Mouse (Mus musculus) v-Abl transformed pro-B cells (cell line): ENCODE data around the gene Cidec.

ENCODE experiments used
- in situ Hi-C, 2 experiments: fragments of 400-800 bp; cut with MboI; formaldehyde crosslinking; loops; one replicate each; pipeline ENCODE4 v1.15.1; 2025; ENCODE audit not compliant: unreplicated experiment in 2 of 2

The Cidec gene

GRCm38 (mm10) chr6:113435664-113436205 is at the start of gene Cidec:
Cidec (minus strand) TSS chr6:113435760.
- in situ Hi-C loops = loop anchor here in 1 of 2 experiments (25.0 kb wide), 1 partner anchor 627 kb away; no protein-coding TSS in a partner anchor

DNA sequence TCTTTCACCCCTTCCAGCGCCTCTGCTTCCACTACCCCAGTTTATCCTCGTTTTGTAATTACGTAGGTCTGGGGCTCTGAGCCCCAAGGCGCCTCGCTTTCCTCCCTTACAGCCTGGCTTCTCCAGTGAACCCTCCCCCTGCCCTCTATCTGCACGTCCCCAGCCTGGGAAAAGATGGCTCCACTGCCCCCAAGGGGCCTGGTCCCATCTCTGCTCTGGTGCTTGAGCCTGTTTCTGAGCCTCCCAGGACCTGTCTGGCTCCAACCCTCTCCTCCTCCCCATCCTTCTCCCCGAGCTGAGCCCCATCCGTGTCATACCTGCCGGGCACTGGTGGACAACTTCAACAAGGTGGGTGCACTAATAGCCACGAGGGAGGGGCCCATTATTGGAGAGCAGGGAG is 48.2 kb upstream of the Cidec start:
- in situ Hi-C loops = no loop called here

DNA sequence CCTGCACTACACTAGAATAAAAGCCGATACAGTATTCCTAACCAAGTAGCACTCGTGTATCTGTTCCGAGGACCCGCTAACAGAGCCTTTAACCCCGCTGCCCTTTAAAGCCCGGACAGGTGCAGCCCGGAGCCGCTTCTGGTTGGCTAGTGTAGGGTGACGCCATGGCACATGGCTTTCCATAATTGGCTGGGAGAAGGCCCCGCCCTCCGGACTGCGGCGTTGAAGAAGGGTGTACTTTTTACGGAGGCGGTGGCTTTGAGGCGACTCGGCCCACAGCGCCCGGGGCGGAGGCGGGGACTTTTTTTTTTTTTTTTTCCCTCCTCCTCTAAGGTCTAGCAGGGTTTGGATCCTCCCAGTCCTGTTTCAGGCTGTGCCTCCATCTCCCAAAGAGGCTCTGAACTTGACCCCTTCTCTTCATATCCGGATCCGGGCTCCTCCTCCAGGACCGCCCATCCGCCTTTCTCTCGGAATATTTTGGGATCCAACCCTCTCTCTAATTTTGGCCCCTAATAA is 47.6 kb upstream of the Cidec start, which contains the start of gene Creld1:
Creld1 (plus strand) TSS at position 198 of the 516 bp plus-strand sequence.
- in situ Hi-C loops = no loop called here

- in situ Hi-C loops = no loop called here
Observed at GRCm38 (mm10) chr6:113482477-113483099, 47.0 kb upstream of the Cidec start.

GRCm38 (mm10) chr6:113480555-113481373 is 45.2 kb upstream of the Cidec start:
- in situ Hi-C loops = no loop called here

DNA sequence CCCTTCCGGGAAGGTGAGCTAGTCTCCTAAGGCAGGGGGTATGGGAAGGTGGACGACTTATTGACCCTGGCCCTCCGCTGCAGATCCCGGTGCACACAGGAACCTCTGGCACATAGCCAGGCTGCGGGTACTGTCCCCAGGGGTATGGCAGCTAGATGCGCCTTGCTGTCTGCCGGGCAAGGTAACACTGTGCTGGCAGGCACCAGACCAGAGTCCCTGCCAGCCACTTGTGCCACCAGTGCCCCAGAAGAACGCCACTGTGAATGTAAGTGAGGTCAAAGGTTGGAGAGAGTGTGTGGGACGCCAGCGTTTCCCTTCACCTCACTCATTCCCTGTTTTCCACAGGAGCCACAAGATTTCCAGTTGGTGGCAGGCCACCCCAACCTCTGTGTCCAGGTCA is 43.3 kb upstream of the Cidec start:
- in situ Hi-C loops = no loop called here

GRCm38 (mm10) chr6:113477353-113477752 is 41.8 kb upstream of the Cidec start:
- in situ Hi-C loops = no loop called here

GRCm38 (mm10) chr6:113473715-113474114 is 38.2 kb upstream of the Cidec start:
- in situ Hi-C loops = no loop called here

GRCm38 (mm10) chr6:113473246-113473645 is 37.7 kb upstream of the Cidec start:
- in situ Hi-C loops = no loop called here

- in situ Hi-C loops = no loop called here
Observed at GRCm38 (mm10) chr6:113472061-113472460, 36.5 kb upstream of the Cidec start.

DNA sequence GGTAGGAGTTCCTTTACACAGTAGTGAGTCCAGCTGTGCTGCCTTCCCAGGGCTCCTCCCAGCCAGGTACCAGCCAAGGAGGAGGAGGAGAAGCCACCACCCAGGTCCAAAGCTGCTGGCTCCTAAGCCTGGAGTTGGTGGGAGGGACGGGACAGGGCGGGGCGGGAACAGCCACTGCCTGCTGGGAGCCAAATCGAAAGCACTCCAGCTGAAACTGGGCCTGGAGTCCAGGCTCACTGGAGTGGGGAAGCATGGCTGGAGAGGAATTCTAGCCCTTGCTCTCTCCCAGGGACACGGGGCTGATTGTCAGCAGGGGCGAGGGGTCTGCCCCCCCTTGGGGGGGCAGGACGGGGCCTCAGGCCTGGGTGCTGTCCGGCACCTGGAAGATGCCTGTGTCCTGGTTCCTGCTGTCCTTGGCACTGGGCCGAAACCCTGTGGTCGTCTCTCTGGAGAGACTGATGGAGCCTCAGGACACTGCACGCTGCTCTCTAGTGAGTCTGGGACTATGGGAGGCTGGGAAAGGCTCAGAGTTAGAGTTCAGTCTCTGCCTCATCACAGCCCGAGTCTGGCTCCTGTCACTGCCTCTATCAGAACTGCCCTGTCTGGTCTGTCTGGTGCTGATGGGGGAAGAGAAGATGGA is 35.9 kb upstream of the Cidec start, which contains the start of gene Il17rc:
Il17rc (plus strand) TSS at position 131 of the 640 bp plus-strand sequence.
- in situ Hi-C loops = no loop called here

GRCm38 (mm10) chr6:113469432-113469831 is 33.9 kb upstream of the Cidec start:
- in situ Hi-C loops = no loop called here

- in situ Hi-C loops = no loop called here
Observed at GRCm38 (mm10) chr6:113469021-113469420, 33.5 kb upstream of the Cidec start.

- in situ Hi-C loops = no loop called here
Observed at GRCm38 (mm10) chr6:113468512-113468911, 33.0 kb upstream of the Cidec start.

DNA sequence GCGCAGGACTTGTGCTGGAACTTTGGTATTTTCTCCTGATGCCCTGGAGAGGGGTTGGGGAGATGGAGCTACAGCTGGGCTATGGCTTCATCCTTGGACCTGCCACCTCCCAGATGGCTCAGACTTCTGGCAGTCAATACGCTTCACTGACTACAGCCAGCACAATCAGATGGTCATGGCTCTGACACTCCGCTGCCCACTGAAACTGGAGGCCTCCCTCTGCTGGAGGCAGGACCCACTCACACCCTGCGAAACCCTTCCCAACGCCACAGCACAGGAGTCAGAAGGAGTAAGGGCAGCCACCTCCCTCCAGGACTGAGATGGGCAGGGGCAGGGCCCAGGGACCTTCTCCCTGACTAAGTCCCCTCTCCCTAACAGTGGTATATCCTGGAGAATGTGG is 30.0 kb upstream of the Cidec start:
- in situ Hi-C loops = no loop called here

- in situ Hi-C loops = no loop called here
Observed at GRCm38 (mm10) chr6:113464040-113464439, 28.5 kb upstream of the Cidec start.

DNA sequence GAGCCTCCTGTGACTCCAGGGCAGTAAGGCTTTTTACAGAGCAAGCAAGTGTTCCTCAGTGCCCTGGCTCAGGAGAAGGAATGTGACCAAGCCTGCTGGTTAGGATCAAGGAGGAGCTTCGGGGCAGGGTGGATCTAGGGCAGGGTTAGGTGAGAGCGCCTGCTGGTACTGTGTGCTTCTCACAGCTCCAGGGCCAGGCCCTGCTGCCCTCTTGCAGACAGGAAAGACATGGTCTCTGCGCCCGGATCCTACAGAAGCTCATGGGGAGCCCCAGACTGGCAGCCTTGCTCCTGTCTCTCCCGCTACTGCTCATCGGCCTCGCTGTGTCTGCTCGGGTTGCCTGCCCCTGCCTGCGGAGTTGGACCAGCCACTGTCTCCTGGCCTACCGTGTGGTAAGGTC is 23.1 kb upstream of the Cidec start:
- in situ Hi-C loops = no loop called here

GRCm38 (mm10) chr6:113457952-113458534 is 22.5 kb upstream of the Cidec start, which contains the start of gene Il17re:
Il17re (plus strand) TSS chr6:113458484.
- in situ Hi-C loops = no loop called here

- in situ Hi-C loops = no loop called here
Observed at GRCm38 (mm10) chr6:113455007-113455406, 19.4 kb upstream of the Cidec start.

GRCm38 (mm10) chr6:113451839-113452238 is 16.3 kb upstream of the Cidec start:
- in situ Hi-C loops = no loop called here
